Mouse (Mus musculus) retina, postnatal 1 day (tissue): Measurements from ENCODE around the gene Cenpf.

Experiments used
- DNase-seq: peaks from one replicate; pipeline ENCODE4 v3.0.0-alpha.2; 2012

The Cenpf gene

DNA sequence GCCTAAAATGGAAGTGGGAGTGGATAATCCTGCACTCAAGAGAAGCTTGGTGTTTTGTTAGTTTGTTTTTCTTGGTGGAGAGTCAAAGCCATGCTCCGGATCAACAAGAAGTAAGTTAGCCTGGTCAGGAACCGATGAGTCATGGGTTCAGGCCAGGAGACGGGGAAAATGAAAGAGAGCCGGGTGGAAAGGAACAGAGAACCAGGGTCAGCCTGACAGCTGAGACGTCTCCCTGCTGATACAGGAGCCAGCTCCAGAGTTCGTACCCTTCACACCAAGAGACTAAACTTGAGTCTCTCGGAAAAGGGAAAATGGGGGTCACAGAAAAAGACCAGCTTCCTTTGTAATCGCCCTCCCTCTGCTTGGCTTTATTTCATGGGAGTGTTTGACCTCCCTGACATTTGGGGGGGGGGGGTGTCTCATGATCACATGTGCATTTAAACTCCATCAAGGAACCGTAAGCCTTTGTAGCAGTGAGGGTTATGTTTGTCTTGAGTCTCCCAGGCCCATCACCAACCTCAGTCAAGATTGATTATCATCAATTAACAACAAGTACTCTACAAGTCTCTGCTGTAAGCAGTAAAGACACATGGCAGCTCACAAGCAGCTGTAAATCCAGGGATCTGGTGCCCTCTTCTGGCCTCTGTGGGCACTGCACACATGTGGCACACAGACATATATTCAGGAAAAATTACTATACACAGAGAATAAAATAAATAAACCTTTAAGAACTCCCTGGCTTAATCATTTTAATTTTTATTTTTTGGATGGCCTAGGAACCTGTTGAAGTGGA lies 59.7 kb downstream of the Cenpf start:
- peak; percentile 78 for DNase-seq

DNA sequence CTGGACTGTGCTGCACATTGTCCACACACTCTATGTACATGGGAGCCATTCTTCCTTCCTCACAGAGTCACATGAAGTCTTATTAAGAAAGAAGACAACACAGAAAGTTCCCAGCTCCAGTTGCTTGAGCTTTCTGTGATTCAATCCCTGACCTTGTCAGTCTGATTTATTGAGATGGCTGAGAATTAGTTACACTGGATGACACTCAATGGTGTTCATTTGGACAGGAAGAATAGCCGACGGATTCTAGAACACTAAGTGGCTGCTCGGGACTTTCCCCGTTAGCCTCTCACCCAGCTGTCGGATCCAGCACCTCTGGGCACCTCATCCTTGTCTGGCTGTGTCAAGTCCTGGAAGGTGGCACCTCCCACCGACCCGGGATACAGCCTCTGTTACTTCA lies 63.1 kb downstream of the Cenpf start:
- DNase-seq: peak; percentile 47

DNA sequence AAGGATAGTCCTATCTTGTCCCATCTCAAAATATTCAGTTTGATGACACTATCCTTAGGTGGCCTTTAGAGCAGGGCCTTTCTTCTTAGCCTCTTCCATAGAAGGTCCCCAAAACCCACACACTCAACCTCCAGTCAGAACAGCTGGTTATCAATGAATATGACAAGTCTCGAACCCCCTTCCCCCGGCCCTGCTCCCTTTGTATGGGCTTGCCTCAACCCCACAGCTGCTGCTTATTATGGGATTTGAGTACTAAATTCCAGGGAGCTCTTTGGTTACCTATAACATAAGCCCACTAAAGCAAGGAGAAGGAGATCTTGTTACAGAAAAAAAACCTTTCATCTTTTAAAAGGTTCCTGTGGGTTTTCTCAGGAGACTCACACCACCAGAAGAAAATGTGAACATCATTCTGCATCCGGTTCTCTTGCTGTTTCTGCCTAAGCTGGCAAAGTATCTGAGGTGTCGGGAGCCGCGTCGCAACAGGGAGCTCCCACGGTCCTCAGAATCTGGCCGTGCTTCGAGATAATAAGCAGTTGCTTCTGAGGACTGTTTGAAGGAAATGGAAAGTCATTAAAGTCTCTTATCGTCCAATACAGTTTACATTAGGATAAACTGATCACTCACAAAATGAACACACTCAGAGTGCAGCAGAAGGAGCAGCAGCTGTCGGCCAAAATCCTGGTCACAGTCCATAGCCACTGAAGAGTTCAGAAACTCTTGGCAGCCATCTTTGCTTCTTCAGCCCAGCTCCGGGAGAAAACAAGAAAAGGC lies 68.7 kb downstream of the Cenpf start:
- no peak for DNase-seq

DNA sequence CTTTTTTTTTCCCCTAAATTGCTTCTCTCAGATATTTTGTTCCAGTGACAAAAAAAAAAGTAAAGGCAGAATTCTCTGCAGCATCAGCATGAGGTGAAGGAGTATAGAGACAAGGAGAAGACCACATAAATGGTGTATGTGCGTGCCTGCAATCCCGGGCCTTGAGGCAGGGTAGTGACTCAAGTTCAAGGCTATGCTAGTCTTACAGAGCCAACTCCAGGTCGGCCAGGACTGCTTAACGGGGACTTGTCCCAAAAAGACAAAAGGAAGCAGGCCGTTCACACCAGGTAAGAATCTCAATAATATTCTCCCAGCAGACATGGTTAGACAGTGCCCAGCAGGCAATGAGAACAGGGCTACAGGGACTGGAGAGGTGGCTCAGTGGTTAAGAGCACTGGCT lies 70.5 kb downstream of the Cenpf start:
- no peak for DNase-seq

DNA sequence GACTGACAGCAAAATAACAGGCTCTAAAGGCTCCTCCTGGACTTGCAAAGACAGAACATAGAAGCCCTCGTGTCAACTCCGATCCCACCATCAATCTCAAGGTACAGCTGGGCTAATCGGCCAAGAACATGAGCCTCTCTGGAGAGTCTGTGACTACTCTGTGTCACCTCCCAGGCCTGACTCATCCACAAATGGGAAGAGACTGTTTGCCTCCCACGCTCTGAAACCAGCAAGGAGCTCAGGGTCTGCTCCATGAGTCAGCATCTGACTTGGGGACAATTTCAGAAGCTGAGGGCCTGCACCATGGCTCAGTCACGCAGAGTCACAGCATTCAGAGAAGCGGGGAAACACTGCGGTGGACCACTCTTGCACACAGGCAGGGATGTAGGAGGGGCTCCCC lies 72.6 kb downstream of the Cenpf start:
- no peak for DNase-seq

DNA sequence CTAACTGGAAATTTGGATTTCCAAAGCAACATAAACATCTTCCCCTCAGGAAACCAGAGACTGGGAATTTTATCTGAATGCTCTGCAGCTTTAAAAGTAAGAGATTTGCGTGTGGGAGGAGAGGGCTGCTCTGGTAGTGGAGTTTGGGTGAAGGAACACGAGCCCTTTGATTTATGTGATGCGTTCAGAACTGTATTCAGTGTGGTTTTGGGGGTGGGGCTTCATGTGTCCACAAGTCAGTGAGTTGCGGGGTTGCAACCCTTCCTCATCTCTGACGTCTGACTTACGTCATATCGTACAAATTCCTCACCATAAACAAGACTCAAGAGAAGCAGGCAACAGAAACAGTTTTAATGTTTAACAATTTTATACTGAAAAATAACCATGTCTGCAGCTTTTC lies 74.8 kb downstream of the Cenpf start:
- DNase-seq: no peak

DNA sequence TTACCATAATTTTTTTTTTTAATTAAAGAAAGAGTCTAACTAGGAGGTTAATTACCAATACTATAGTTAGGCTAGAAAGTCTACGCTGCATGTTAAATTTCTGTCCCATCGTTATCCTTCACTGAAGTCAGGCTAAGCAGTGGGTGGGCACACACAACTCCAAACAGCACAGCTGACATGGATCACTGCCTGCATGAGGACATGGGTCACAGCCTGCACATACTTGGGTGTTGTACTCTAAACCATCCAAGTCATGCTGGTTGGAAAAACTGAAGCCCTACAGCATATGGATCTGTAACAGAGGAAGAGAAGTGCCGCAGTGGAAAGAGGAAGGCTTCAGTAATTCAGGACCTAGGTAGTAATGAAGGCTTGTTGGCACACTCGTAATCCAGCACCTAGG lies 76.1 kb downstream of the Cenpf start:
- DNase-seq: no peak

DNA sequence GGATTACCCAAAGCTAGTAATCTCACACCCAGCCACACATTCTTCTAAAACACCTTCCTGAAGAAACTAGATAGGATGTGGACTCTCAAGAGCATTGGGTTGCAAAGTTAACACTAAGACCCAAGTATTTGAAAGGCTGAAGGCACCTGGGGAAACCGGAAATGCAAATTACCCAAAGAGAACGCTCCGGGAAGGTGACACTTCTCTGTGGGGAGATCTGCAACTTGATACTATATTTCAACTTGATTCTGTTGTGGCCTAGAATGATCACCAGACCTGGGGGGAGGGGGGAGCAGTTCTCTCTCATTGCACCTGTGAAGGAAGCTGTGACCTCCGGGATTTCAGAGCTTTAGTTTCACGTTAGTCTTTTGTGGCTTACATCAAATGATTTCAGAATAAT lies 79.2 kb downstream of the Cenpf start:
- DNase-seq: no peak

DNA sequence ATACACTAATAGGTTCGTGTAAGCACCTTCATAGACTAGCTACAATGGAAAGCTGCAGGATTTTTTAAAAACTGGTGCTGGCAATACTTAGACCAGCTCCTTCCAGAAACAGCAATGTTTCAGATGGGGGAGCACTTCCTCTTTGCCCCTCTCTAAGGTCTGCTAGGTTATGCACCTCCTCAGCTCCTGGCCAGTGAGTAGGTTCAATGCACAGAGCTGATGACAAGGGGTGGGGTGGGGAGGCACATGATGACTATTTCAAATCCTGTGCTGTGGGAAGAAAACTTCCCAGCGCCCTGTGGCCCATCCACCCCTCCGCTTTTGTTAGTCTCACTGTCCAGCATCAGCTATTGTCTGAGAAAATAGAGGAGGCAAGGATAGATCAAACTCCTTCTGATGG lies 79.8 kb downstream of the Cenpf start:
- DNase-seq: no peak

DNA sequence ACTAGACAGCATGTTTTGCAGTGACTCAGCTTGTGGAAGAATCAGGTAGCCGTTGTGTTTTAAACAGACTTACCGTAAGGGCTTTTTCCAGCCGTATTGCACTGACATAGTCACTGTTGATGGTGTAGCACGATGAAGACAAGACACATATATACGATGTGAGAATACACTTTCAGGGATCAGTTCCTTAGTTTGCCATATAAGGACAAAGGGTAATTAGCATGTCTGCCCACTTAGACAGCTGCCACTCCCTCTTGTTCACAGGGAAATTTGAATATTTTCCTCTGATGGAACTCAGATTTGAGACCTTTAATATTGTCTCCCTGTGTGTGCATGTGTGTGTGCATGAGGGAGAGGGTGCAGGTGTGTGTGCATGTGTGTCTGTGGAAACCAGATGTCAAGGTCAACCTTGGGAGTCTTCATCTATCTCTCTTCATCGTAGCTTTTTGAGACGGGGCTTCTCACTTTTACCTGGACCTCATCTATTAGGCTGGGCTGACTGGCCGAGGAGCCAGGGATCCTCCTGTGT lies 82.2 kb downstream of the Cenpf start:
- DNase-seq: no peak

DNA sequence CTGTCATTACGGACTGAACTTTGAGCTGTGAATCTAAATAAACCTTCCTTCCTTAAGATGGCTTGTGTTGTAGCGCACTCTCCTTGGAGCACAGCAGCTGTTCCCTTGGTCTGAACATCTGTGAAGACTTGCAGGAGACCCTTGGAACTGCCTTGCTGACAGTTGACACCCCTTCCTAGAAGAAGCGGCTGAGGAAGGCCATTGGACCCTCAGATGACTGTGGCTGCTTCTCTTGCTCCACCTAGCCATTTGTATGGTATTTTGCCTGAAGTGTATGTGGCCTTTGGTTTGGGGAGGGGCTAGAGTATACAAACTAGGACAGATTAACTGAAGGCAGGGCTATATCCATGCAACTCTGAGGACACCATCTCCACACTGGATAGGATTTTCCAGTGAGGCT lies 90.8 kb downstream of the Cenpf start:
- no peak for DNase-seq
